Mouse (Mus musculus): Measurements from ENCODE around the gene Smyd3. TPM values are rescaled to one million over a fixed set of nuclear protein-coding genes. Genes with fewer than 3 reads are reported as not detected.
A peak's percentile ranks its signal among the peaks of the same experiment; 100 is the strongest.
"Not testable (repeated sequence)": the region's sequence is repeated elsewhere in the genome, so short reads cannot be mapped to it uniquely, and the experiment has no call there.

The Smyd3 gene
- total RNA-seq, 4 experiments from 2014 or later, result 31.8 to 34.0 (median 33.4) TPM

- DNase-seq (ENCODE audit: low spot score in 2 of 2), result no peak
These were observed 337.3 kb downstream of the Smyd3 start for GRCm38 (mm10) chr1:179180546-179180945.

GRCm38 (mm10) chr1:179176861-179177658, 340.8 kb downstream of the Smyd3 start:
- no peak for DNase-seq (ENCODE audit: low spot score in 2 of 2)

- DNase-seq (ENCODE audit: low spot score in 2 of 2), result no peak
These were observed 343.6 kb downstream of the Smyd3 start for GRCm38 (mm10) chr1:179174241-179174640.

GRCm38 (mm10) chr1:179170555-179170954, 347.3 kb downstream of the Smyd3 start:
- DNase-seq (ENCODE audit: low spot score in 2 of 2), result no peak

- DNase-seq (ENCODE audit: low spot score in 2 of 2), result no peak
These were observed 348.1 kb downstream of the Smyd3 start for GRCm38 (mm10) chr1:179169749-179170148.

GRCm38 (mm10) chr1:179169161-179169560, 348.7 kb downstream of the Smyd3 start:
- DNase-seq (ENCODE audit: low spot score in 2 of 2), result no peak

GRCm38 (mm10) chr1:179164219-179164618, 353.6 kb downstream of the Smyd3 start:
- DNase-seq (ENCODE audit: low spot score in 2 of 2), result not testable (repeated sequence)

GRCm38 (mm10) chr1:179162752-179163151, 355.1 kb downstream of the Smyd3 start:
- DNase-seq (ENCODE audit: low spot score in 2 of 2), result not testable (repeated sequence)

GRCm38 (mm10) chr1:179161947-179162346, 355.9 kb downstream of the Smyd3 start:
- DNase-seq (ENCODE audit: low spot score in 2 of 2), result no peak

- DNase-seq (ENCODE audit: low spot score in 2 of 2), result no peak
These were observed 357.1 kb downstream of the Smyd3 start for GRCm38 (mm10) chr1:179160697-179161096.

GRCm38 (mm10) chr1:179152376-179152775, 365.5 kb downstream of the Smyd3 start:
- no peak for DNase-seq (ENCODE audit: low spot score in 2 of 2)

GRCm38 (mm10) chr1:179151275-179151674, 366.6 kb downstream of the Smyd3 start:
- DNase-seq (ENCODE audit: low spot score in 2 of 2), result no peak

- no peak for DNase-seq (ENCODE audit: low spot score in 2 of 2)
These were observed 368.2 kb downstream of the Smyd3 start for GRCm38 (mm10) chr1:179149468-179150140.

GRCm38 (mm10) chr1:179146730-179147167, 371.1 kb downstream of the Smyd3 start:
- DNase-seq (ENCODE audit: low spot score in 2 of 2), result no peak

GRCm38 (mm10) chr1:179143154-179143832, 374.5 kb downstream of the Smyd3 start:
- no peak for DNase-seq (ENCODE audit: low spot score in 2 of 2)

- no peak for DNase-seq (ENCODE audit: low spot score in 2 of 2)
These were observed 375.7 kb downstream of the Smyd3 start for GRCm38 (mm10) chr1:179142177-179142576.

- no peak for DNase-seq (ENCODE audit: low spot score in 2 of 2)
These were observed 376.7 kb downstream of the Smyd3 start for GRCm38 (mm10) chr1:179141071-179141650.

- DNase-seq (ENCODE audit: low spot score in 2 of 2), result no peak
These were observed 380.7 kb downstream of the Smyd3 start for GRCm38 (mm10) chr1:179137145-179137477.

- peak in 1 of 2 experiments; percentile 15 for DNase-seq (ENCODE audit: low spot score in 2 of 2)
These were observed 381.2 kb downstream of the Smyd3 start for GRCm38 (mm10) chr1:179136461-179137144.

GRCm38 (mm10) chr1:179129995-179130394, 387.8 kb downstream of the Smyd3 start:
- DNase-seq (ENCODE audit: low spot score in 2 of 2), result no peak

- no peak for DNase-seq (ENCODE audit: low spot score in 2 of 2)
These were observed 391.6 kb downstream of the Smyd3 start for GRCm38 (mm10) chr1:179126287-179126686.

Measured in left cerebral cortex, adult 8-10 months (tissue).